Mouse (Mus musculus): ENCODE data around the gene Neu3.

GRCm38 (mm10) chr7:99853350-99853749, 25.1 kb upstream of the Neu3 start:
- TF ChIP-seq TCF12 (IDR thresholded peaks at IDR 0.05; ENCODE audit: low read depth, low read length) (no peak), MAX (IDR thresholded peaks at IDR 0.05; ENCODE audit: low read length) (no peak), POLR2A (IDR thresholded peaks at IDR 0.05; ENCODE audit: low read depth, low read length) (no peak), ZNF384 (IDR thresholded peaks at IDR 0.05; ENCODE audit: low read depth, low read length) (no peak), IRF4 (IDR thresholded peaks at IDR 0.05; ENCODE audit: low read depth, low read length) (no peak), RAD21 (IDR thresholded peaks at IDR 0.05; ENCODE audit: low read depth, low read length) (no peak), KAT2A (IDR thresholded peaks at IDR 0.05; ENCODE audit: insufficient replicate concordance, low read length) (no peak), BHLHE40 (IDR thresholded peaks at IDR 0.05; ENCODE audit: low read depth, low read length) (no peak), CTCF (conservative IDR thresholded peaks at IDR 0.05 in 1 of 2, IDR thresholded peaks at IDR 0.05 in 1 of 2; ENCODE audit: low read depth in 2 of 2, low read length in 2 of 2) (peak in 1 of 2 experiments; percentile 35; a peak in 1 of 4 replicates), EP300 (IDR thresholded peaks at IDR 0.05; ENCODE audit: low read length) (no peak), ELF1 (IDR thresholded peaks at IDR 0.05; ENCODE audit: low read depth, low read length) (no peak), RCOR1 (conservative IDR thresholded peaks at IDR 0.05; ENCODE audit: low read depth, low read length) (no peak)

Measured in CH12.LX (cell line).